Mouse (Mus musculus) heart, embryonic 16.5 days (tissue): Measurements from ENCODE around the gene Ssbp3. TPM values are rescaled to one million over a fixed set of nuclear protein-coding genes. Genes with fewer than 3 reads are reported as not detected.

Experiments used
- ATAC-seq: fragments of 200-750 bp; cut with Nextera tagmentation; replicated peaks from 2 replicates; pipeline ENCODE4 v1.8.0; 2017; ENCODE audit warnings: moderate number of reproducible peaks; ENCODE audit not compliant: insufficient read depth, low FRiP score; ENCODE audit errors: extremely low read depth
- H3K27ac ChIP-seq: fragments of 300-500 bp; sonication (generic); 2 replicates; pipeline ENCODE4 v1.5.1; 2014; ENCODE audit warnings: mild to moderate bottlenecking, low read length, control low read depth, moderate library complexity
- H3K27me3 ChIP-seq: fragments of 300-500 bp; sonication (generic); 2 replicates; pipeline ENCODE4 v1.6.1; 2014; ENCODE audit warnings: low read length, mixed read lengths; ENCODE audit not compliant: control insufficient read depth, insufficient read depth
- H3K36me3 ChIP-seq: fragments of 300-500 bp; sonication (generic); 2 replicates; pipeline ENCODE4 v1.6.1; 2014; ENCODE audit not compliant: control insufficient read depth, insufficient read depth
- H3K4me1 ChIP-seq: fragments of 300-500 bp; sonication (generic); 2 replicates; pipeline ENCODE4 v1.6.1; 2014; ENCODE audit warnings: low read length, mixed read lengths; ENCODE audit not compliant: control insufficient read depth, insufficient read depth
- H3K4me2 ChIP-seq: fragments of 300-500 bp; sonication (generic); 2 replicates; pipeline ENCODE4 v1.6.1; 2014; ENCODE audit warnings: low read depth, mild to moderate bottlenecking, control low read depth, low read length
- H3K4me3 ChIP-seq: fragments of 300-500 bp; sonication (generic); 2 replicates; pipeline ENCODE4 v1.5.1; 2014; ENCODE audit warnings: mild to moderate bottlenecking, control low read depth, low read length
- H3K9ac ChIP-seq: fragments of 300-500 bp; sonication (generic); 2 replicates; pipeline ENCODE4 v1.6.1; 2014; ENCODE audit warnings: low read length, control low read depth
- H3K9me3 ChIP-seq: fragments of 300-500 bp; sonication (generic); replicated peaks from 2 replicates; pipeline ENCODE4 v1.6.1; 2016; ENCODE audit warnings: low read length; ENCODE audit not compliant: control insufficient read depth
- WGBS: fragments of 180-500 bp; shearing (Covaris S2); extraction: QIAGEN DNeasy Blood & Tissue Kit; methylation state at CpG from one replicate; pipeline ENCODE4 v1.1.7; 2014; 5-methylcytosine and 5-hydroxymethylcytosine counted together
- polyA plus RNA-seq: library from polyadenylated mRNA; unstranded; fragments of >200 nt; fragmentation: Nextera tagmentation; extraction: Ambion mirVana; gene quantifications from 2 replicates; pipeline ENCODE4 v1.2.1, GENCODE M21; 2015

The Ssbp3 gene
- polyA plus RNA-seq, 1 experiment from 2014 or later: 52.9 TPM

GRCm38 (mm10) chr4:106981385-106982103 is 71.0 kb downstream of the Ssbp3 start:
- Histone ChIP-seq H3K9me3 (no peaks in the 10 kb centered on the region), H3K9ac (no peak overlapping the region), H3K27me3 (no peaks in the 10 kb centered on the region), H3K27ac (no peak overlapping the region), H3K4me2 (no peak overlapping the region), H3K4me3 (no peak overlapping the region), H3K4me1 (peaks cover 40% of the 10 kb centered on the region), H3K36me3 (no peaks in the 10 kb centered on the region)
- WGBS: 76% methylated on average over 7 of the region's 7 CpGs
- no peak for ATAC-seq

- H3K4me1 ChIP-seq: peaks cover 37% of the 10 kb centered on the region
- ATAC-seq: no peak
Measured at GRCm38 (mm10) chr4:106982344-106983121, 72.0 kb downstream of the Ssbp3 start.

GRCm38 (mm10) chr4:106983908-106984515 is 73.5 kb downstream of the Ssbp3 start:
- Histone ChIP-seq H3K4me2 (no peak overlapping the region), H3K4me1 (peaks cover 43% of the 10 kb centered on the region), H3K27me3 (no peaks in the 10 kb centered on the region), H3K27ac (no peak overlapping the region), H3K4me3 (no peak overlapping the region), H3K9ac (no peak overlapping the region), H3K36me3 (no peaks in the 10 kb centered on the region), H3K9me3 (no peaks in the 10 kb centered on the region)
- 67% methylated on average over 7 of the region's 7 CpGs for WGBS
- no peak for ATAC-seq

More at GRCm38 (mm10) chr4:106982344-106983121, 72.0 kb downstream of the Ssbp3 start:
- Histone ChIP-seq H3K9me3 (no peaks in the 10 kb centered on the region), H3K9ac (no peak overlapping the region), H3K27ac (no peak overlapping the region), H3K36me3 (no peaks in the 10 kb centered on the region), H3K4me3 (no peak overlapping the region), H3K4me2 (no peak overlapping the region), H3K27me3 (no peaks in the 10 kb centered on the region)
- WGBS: 63% methylated on average over 4 of the region's 4 CpGs

DNA sequence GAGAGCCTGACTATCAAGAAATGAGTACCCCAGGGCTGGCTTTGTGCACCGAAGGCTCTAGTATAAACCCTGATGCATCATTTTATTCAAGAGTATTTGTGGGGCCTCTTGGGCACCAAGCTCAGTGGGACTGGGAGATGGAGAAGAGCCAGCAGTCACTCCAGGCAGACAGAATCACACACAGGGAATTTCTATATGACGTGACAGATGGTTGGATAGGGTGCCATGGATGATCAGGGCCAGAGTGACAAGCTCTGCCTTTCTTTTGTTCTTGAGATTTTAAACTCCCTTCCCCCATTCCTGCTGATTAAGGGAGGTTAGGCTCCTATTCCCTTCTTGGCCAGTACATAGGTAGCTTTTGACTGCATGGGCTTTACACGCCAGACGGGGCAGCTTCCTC is 74.8 kb downstream of the Ssbp3 start:
- H3K36me3 ChIP-seq: no peaks in the 10 kb centered on the region
- no peak for ATAC-seq
- no peak overlapping the region for H3K4me2 ChIP-seq
- H3K27me3 ChIP-seq: no peaks in the 10 kb centered on the region
- WGBS: 82% methylated on average over 4 of the region's 4 CpGs
- no peaks in the 10 kb centered on the region for H3K9me3 ChIP-seq
- no peak overlapping the region for H3K4me3 ChIP-seq
- H3K9ac ChIP-seq: no peak overlapping the region
- no peak overlapping the region for H3K27ac ChIP-seq
- H3K4me1 ChIP-seq: peaks cover 43% of the 10 kb centered on the region

DNA sequence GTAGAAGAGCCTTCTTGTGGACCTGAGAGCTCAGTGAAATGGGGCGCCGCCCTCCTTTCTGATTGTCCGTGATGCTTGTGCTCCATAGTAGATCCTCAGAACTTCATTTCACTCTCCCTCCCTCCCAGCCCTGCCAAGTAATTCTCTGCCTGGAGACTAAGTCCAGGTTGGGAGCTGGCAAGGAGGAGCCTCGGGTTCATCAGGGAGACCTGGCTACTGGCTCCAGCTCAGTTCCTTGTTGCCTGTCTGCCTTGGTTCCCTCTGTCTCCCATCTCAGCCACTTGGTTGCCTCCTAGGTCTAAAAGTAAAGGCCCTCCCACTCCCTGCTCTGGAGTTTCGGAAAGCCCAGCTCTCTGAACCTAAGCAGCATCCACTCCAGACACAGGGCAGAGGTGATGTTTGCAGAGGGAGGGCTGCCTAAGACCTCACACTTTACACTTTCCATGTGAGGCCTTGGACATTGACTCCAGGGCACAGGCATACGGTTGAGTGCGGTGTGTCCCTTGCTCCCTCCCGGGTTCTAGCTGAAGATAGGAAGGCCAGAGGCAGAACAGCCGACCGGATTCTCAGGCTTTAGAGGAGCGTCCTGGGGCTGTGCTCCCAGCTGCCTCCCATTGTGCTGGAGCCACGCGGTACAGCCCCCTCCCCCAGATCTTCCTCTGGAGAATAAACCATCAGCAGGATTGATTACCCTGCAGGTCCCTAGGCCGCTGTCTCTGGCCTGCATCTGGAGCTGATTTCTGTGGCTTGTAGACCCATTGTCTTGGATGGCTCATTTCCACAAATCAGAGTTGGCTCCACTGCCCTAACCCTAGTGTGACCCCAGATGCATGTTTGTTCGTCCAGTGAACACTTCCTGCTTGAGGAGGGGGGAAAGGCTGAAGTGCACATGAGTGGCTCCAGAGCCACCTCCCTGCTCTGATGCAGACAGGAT is 75.7 kb downstream of the Ssbp3 start:
- no peaks in the 10 kb centered on the region for H3K36me3 ChIP-seq
- no peak overlapping the region for H3K9ac ChIP-seq
- H3K27me3 ChIP-seq: no peaks in the 10 kb centered on the region
- H3K4me2 ChIP-seq: no peak overlapping the region
- 54% methylated on average over 15 of the region's 15 CpGs for WGBS
- H3K27ac ChIP-seq: peak overlapping the region; percentile 51
- ATAC-seq: peak; percentile 13
- no peaks in the 10 kb centered on the region for H3K9me3 ChIP-seq
- H3K4me3 ChIP-seq: no peak overlapping the region
- peaks cover 38% of the 10 kb centered on the region for H3K4me1 ChIP-seq

DNA sequence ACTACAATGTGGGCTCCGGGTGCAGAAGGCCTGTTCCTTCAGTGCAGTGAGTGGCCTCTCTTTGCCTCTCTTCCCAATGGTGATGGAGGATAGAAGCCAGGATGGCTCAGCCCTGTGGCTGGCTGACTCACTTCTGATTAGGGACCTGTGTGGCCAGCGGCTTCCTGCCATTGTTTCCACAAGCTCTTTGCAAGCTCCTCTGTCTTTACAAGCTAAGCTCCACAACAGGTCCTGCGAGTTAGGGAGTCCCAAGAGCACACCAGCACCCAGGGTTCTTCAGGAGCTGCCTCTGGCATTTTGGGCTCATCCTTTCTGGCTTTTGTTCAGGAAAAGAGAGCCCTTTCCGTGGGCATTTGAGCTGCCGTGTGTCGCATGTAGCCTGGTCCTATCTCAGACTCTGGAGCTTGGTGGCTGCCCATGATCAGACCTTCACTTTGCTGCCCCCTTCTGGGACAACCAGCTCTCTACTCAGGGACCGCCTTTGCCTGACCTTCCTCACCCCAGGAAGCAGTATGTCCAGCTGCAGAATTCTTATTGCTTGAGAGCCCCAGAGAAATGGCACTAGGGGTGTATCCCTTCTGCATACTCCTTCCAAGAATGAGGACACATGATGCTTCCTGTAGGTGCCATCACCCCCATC is 77.3 kb downstream of the Ssbp3 start:
- no peaks in the 10 kb centered on the region for H3K9me3 ChIP-seq
- H3K9ac ChIP-seq: no peak overlapping the region
- H3K4me3 ChIP-seq: no peak overlapping the region
- peaks cover 38% of the 10 kb centered on the region for H3K4me1 ChIP-seq
- H3K27me3 ChIP-seq: no peaks in the 10 kb centered on the region
- peak overlapping the region; percentile 38 for H3K4me2 ChIP-seq
- H3K36me3 ChIP-seq: no peaks in the 10 kb centered on the region
- peak overlapping the region; percentile 73 for H3K27ac ChIP-seq
- 10% methylated on average over 7 of the region's 7 CpGs for WGBS
- peak; percentile 69; the same call in 1 of the 2 replicates for ATAC-seq

GRCm38 (mm10) chr4:106988886-106989225 is 78.4 kb downstream of the Ssbp3 start:
- no peak overlapping the region for H3K4me3 ChIP-seq
- H3K27me3 ChIP-seq: no peaks in the 10 kb centered on the region
- H3K9me3 ChIP-seq: no peaks in the 10 kb centered on the region
- H3K27ac ChIP-seq: no peak overlapping the region
- no peak for ATAC-seq
- H3K36me3 ChIP-seq: no peaks in the 10 kb centered on the region
- WGBS: 73% methylated on average over 6 of the region's 6 CpGs
- H3K4me2 ChIP-seq: no peak overlapping the region
- H3K4me1 ChIP-seq: peaks cover 27% of the 10 kb centered on the region
- no peak overlapping the region for H3K9ac ChIP-seq

- 65% methylated on average over 10 of the region's 10 CpGs for WGBS
Measured at GRCm38 (mm10) chr4:106989226-106989983, 78.9 kb downstream of the Ssbp3 start.

More at GRCm38 (mm10) chr4:106989226-106989983, 78.9 kb downstream of the Ssbp3 start:
- H3K4me2 ChIP-seq: no peak overlapping the region
- H3K27ac ChIP-seq: no peak overlapping the region
- no peaks in the 10 kb centered on the region for H3K27me3 ChIP-seq
- H3K4me3 ChIP-seq: no peak overlapping the region
- peaks cover 28% of the 10 kb centered on the region for H3K4me1 ChIP-seq
- no peaks in the 10 kb centered on the region for H3K9me3 ChIP-seq
- H3K36me3 ChIP-seq: no peaks in the 10 kb centered on the region
- ATAC-seq: no peak
- no peak overlapping the region for H3K9ac ChIP-seq
